Mouse (Mus musculus) embryo, embryonic 11 days (tissue): Measurements from ENCODE around the gene Rexo4.

ENCODE experiments used
- DNase-seq: peaks from one replicate; pipeline ENCODE4 v3.0.0-alpha.2; 2015

The Rexo4 gene

GRCm38 (mm10) chr2:26963923-26964723 is at the start of gene Rexo4:
Gene Rexo4, minus strand, starts transcription at chr2:26964386.
- DNase-seq, result peak; percentile 97

GRCm38 (mm10) chr2:27009714-27010244 is 45.6 kb upstream of the Rexo4 start, which contains the start of gene Cacfd1:
Gene Cacfd1, plus strand, starts transcription at chr2:27009926.
- DNase-seq, result peak; percentile 97

GRCm38 (mm10) chr2:27007701-27008100 is 43.5 kb upstream of the Rexo4 start:
- DNase-seq, result no peak

- no peak for DNase-seq
These were observed 42.1 kb upstream of the Rexo4 start for GRCm38 (mm10) chr2:27006255-27006654.

- DNase-seq, result no peak
These were observed 33.8 kb upstream of the Rexo4 start for GRCm38 (mm10) chr2:26997993-26998392.

GRCm38 (mm10) chr2:26997498-26997897 is 33.3 kb upstream of the Rexo4 start:
- no peak for DNase-seq

GRCm38 (mm10) chr2:26993936-26994335 is 29.8 kb upstream of the Rexo4 start:
- DNase-seq, result no peak

GRCm38 (mm10) chr2:26984640-26985039 is 20.5 kb upstream of the Rexo4 start:
- no peak for DNase-seq

GRCm38 (mm10) chr2:26984179-26984578 is 20.0 kb upstream of the Rexo4 start:
- DNase-seq, result no peak

GRCm38 (mm10) chr2:26980361-26980760 is 16.2 kb upstream of the Rexo4 start:
- DNase-seq, result no peak

GRCm38 (mm10) chr2:26973960-26974359 is 9.8 kb upstream of the Rexo4 start:
- DNase-seq, result no peak

GRCm38 (mm10) chr2:26973116-26973515 is 8.9 kb upstream of the Rexo4 start, which contains the start of gene Adamts13:
Gene Adamts13, plus strand, starts transcription at chr2:26973416.
- DNase-seq, result no peak

GRCm38 (mm10) chr2:26967262-26967661 is 3.1 kb upstream of the Rexo4 start:
- DNase-seq, result no peak

GRCm38 (mm10) chr2:26964724-26965370 is 661 bp upstream of the Rexo4 start:
- no peak for DNase-seq

GRCm38 (mm10) chr2:26960756-26961155 is 3.4 kb downstream of the Rexo4 start:
- DNase-seq, result peak; percentile 13

GRCm38 (mm10) chr2:26957488-26957859 is 6.7 kb downstream of the Rexo4 start:
- DNase-seq, result no peak

- DNase-seq, result no peak
These were observed 7.2 kb downstream of the Rexo4 start for GRCm38 (mm10) chr2:26956811-26957487.

- no peak for DNase-seq
These were observed 9.3 kb downstream of the Rexo4 start for GRCm38 (mm10) chr2:26954735-26955395.

- no peak for DNase-seq
These were observed 11.3 kb downstream of the Rexo4 start for GRCm38 (mm10) chr2:26952866-26953265.

GRCm38 (mm10) chr2:26952193-26952592 is 12.0 kb downstream of the Rexo4 start:
- DNase-seq, result no peak

- no peak for DNase-seq
These were observed 12.8 kb downstream of the Rexo4 start for GRCm38 (mm10) chr2:26951346-26951905.

GRCm38 (mm10) chr2:26950411-26950810 is 13.8 kb downstream of the Rexo4 start:
- no peak for DNase-seq
